Mouse (Mus musculus): ENCODE measurements at regions not wholly inside any gene's neighbourhood (a gene's known extent, or its start where the extent isn't known, plus 50 kb on each side); places are given as distances from the start of the nearest gene placed in this dataset.
A peak's percentile ranks its signal among the peaks of the same experiment; 100 is the strongest.

DNA sequence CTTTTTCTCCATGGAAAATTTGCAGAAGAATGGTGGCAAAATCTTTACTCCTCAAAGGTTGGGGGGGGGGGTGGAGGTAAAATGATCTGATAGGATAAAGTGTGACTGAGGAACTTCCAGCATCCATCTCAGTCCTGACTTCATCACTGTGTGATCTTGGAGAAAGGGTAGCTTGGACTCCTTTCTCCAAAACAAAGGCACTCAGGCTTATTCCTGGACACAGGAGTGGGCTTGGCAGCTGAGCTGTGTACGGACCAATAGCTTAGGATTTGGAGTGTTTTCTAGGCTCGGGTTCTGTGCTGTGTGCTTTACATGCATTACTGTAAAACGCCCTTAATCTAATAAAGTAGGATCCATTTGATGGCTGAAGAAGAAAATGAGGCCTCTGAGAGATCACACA is 159.6 kb upstream of the Nlrp1b start:
- DNase-seq (ENCODE audit: low read depth): peak; percentile 30
- no peak for TF ChIP-seq CTCF (IDR thresholded peaks at IDR 0.05; ENCODE audit: borderline replicate concordance, extremely low read depth, insufficient read depth, insufficient read length)
- TF ChIP-seq POLR2A (IDR thresholded peaks at IDR 0.05; ENCODE audit: borderline replicate concordance, extremely low read depth, insufficient read depth, insufficient read length, poor library complexity, severe bottlenecking): no peak

DNA sequence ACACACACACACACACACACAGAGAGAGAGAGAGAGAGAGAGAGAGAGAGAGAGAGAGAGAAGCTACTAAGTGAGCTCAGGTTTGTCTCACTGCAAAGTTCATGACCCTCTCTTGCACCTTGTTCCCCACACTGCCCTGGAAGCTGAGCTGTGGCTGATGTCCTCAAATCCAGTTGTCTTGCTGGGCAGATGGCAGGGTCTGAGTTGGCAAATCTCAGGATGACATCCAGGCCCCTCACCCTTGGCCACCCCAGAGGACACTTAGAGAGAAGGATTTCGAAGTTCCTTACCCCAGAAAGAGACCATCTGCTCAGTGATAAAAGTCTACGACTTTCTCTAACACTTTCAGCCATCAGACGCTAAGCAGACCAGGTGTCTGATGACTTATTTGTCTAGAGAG is 160.1 kb upstream of the Nlrp1b start:
- TF ChIP-seq CTCF (IDR thresholded peaks at IDR 0.05; ENCODE audit: borderline replicate concordance, extremely low read depth, insufficient read depth, insufficient read length): no peak
- no peak for TF ChIP-seq POLR2A (IDR thresholded peaks at IDR 0.05; ENCODE audit: borderline replicate concordance, extremely low read depth, insufficient read depth, insufficient read length, poor library complexity, severe bottlenecking)
- DNase-seq (ENCODE audit: low read depth): no peak

DNA sequence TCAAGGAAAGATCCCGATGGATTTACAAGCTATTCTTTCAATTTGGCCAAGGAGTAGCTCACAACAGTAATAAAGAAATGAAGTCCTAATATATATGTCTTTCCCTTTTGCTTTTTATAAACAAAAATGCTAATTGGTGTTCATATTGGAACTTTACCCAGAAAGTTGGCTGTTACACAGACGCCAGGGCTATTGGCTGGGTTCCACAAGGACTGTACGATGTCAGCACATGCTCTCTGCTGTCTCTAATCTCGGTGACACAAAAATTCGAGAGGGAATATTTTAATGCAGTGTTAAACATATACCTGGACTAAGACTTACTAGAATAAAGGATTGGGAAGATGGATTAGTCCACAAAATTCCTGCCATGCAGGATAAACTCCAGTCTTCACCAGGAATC is 162.9 kb upstream of the Nlrp1b start:
- TF ChIP-seq POLR2A (IDR thresholded peaks at IDR 0.05; ENCODE audit: borderline replicate concordance, extremely low read depth, insufficient read depth, insufficient read length, poor library complexity, severe bottlenecking) (no peak), CTCF (IDR thresholded peaks at IDR 0.05; ENCODE audit: borderline replicate concordance, extremely low read depth, insufficient read depth, insufficient read length) (no peak)
- peak; percentile 62 for DNase-seq (ENCODE audit: low read depth)

DNA sequence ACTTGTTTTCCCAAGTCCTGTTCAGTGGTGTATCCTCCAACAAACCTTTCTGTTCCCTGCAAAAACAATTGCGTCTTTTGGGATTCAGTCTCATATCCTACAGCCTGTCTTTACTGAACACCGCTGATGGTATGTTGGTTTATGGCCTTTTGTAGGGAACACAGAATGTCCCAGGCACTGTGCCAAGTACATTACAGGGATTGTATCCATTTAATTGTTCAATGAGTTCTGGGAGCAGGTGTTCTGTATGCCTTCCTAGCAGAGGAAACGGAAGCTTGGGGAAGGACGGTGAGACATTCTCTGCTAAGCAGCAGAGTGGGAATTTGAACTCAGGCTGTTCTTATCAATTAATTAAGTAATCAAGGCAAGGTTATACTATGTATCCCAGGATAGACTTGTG is 164.5 kb upstream of the Nlrp1b start:
- DNase-seq (ENCODE audit: low read depth): peak; percentile 49
- TF ChIP-seq CTCF (IDR thresholded peaks at IDR 0.05; ENCODE audit: borderline replicate concordance, extremely low read depth, insufficient read depth, insufficient read length) (no peak), POLR2A (IDR thresholded peaks at IDR 0.05; ENCODE audit: borderline replicate concordance, extremely low read depth, insufficient read depth, insufficient read length, poor library complexity, severe bottlenecking) (no peak)

DNA sequence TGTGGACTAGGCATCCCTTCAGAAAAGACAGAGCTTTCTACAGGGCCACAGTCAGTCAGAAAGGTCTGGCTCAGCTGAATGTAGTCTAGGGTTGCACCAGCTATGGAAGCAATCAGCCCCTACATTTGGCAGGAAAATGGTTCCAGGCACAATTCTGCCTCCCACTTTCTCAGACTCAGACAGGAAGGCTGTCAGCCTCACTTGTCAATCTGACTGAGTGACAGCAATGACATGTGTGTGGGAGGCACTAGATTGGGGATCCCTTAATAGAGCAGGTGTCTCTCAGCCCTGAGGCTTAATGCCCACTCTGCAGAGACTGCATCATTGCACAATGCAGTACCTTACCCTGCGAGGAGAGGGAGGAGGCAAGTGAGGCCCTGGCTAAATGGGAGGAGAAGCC is 165.1 kb upstream of the Nlrp1b start:
- peak; percentile 63 for DNase-seq (ENCODE audit: low read depth)

DNA sequence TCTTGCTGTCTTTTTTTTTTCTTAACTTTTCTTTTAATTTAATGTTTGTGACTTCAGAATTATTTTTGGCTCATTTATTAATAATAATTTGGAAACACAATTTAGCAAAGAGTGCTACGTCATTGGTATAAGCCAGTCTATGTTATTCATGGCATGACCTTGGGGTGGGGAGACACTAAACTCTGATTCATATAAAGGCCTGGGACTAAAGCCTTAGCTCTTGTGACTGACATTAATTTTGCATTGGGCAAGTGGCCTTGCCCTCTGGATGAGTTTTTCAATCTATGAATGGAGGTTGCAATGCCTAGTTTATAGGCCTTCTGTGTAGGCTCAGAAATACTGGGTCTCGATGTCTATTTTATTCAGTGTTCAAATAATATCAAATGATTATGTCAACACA is 169.8 kb upstream of the Nlrp1b start:
- no peak for DNase-seq (ENCODE audit: low read depth)

More for the DNA sequence above, 165.1 kb upstream of the Nlrp1b start:
- TF ChIP-seq POLR2A (IDR thresholded peaks at IDR 0.05; ENCODE audit: borderline replicate concordance, extremely low read depth, insufficient read depth, insufficient read length, poor library complexity, severe bottlenecking) (no peak), CTCF (IDR thresholded peaks at IDR 0.05; ENCODE audit: borderline replicate concordance, extremely low read depth, insufficient read depth, insufficient read length) (no peak)

DNA sequence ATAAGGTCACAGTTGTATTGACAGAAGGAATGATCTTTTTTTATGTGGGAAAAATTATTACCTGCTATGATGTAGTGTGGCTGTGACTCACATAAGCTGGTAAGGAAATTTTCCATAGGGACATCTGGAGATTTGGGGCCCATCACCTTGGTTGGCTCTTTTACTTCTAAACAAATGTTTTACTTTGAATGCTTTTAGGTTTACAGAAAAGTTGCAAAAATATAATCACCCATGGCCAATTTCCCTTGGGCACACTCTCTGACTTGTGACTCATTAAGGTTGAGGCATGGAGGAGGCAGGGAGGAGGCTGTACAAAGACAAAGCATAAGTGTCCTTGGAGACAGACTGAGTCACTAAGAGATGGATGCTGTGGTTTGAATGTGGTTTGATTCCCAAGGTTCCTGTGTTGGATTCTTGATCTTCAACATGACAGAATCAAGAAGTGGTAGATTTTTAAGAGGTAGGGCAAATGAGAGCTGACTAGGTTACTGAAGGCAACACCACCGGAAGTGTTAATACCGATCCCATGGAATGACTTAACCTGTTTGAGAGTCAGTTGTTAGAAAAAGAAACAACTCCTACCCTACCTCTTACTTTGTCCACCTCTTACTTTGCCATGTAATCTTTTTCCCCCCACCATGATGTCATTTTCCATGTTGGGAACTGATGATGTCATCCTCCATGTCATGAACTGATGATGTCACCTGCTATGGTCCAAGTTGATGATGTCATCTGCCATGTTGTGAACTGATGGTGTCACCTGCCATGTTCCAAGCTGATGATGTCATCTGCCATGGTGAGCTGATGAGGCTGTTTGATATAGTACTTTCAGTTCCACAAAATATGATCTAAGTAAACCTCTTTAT is 171.1 kb upstream of the Nlrp1b start:
- TF ChIP-seq POLR2A (IDR thresholded peaks at IDR 0.05; ENCODE audit: borderline replicate concordance, extremely low read depth, insufficient read depth, insufficient read length, poor library complexity, severe bottlenecking): no peak
- no peak for TF ChIP-seq CTCF (IDR thresholded peaks at IDR 0.05; ENCODE audit: borderline replicate concordance, extremely low read depth, insufficient read depth, insufficient read length)
- DNase-seq (ENCODE audit: low read depth): no peak

More for the DNA sequence above, 169.8 kb upstream of the Nlrp1b start:
- no peak for TF ChIP-seq CTCF (IDR thresholded peaks at IDR 0.05; ENCODE audit: borderline replicate concordance, extremely low read depth, insufficient read depth, insufficient read length)
- TF ChIP-seq POLR2A (IDR thresholded peaks at IDR 0.05; ENCODE audit: borderline replicate concordance, extremely low read depth, insufficient read depth, insufficient read length, poor library complexity, severe bottlenecking): no peak

DNA sequence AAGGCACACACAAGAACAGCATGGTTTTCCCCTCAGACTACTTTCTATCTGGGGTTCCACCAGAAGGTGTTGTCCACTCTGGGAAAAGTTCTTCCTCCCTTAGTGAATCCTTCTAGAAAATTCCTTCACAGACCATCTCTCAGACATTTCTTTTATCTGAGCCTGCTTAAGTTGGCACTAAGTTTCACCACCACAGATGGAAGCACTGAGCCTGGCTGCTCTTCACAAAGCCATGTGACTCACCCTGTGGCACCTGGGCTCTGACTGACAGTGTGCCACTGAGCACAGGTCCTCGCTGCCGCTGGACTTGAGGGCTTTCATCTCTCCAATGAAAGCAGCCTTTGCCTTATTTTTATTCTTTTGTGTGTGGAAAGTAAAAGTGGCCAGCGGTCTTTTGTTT is 173.8 kb upstream of the Nlrp1b start:
- no peak for DNase-seq (ENCODE audit: low read depth)
- no peak for TF ChIP-seq CTCF (IDR thresholded peaks at IDR 0.05; ENCODE audit: borderline replicate concordance, extremely low read depth, insufficient read depth, insufficient read length)
- no peak for TF ChIP-seq POLR2A (IDR thresholded peaks at IDR 0.05; ENCODE audit: borderline replicate concordance, extremely low read depth, insufficient read depth, insufficient read length, poor library complexity, severe bottlenecking)

DNA sequence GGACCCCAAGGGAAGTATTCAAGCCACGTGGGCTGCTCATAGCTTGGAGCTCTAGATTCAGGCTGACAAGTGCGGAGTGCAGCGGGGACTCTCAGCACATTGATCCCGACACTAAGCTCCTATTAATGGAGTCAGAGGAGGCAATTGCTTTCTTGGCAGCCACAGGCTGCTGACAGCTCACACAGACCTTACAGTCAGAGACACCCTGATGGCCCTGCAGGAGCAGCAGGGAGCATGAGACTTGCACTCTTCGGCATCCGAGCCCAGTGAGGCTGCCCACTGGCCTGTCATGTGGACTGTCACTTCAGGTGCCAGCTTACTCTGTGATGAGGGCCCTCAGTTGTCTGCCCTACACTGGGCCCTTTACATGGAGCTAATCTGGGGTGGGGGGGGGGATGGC is 176.5 kb upstream of the Nlrp1b start:
- DNase-seq (ENCODE audit: low read depth): peak; percentile 60
- TF ChIP-seq POLR2A (IDR thresholded peaks at IDR 0.05; ENCODE audit: borderline replicate concordance, extremely low read depth, insufficient read depth, insufficient read length, poor library complexity, severe bottlenecking) (no peak), CTCF (IDR thresholded peaks at IDR 0.05; ENCODE audit: borderline replicate concordance, extremely low read depth, insufficient read depth, insufficient read length) (no peak)

DNA sequence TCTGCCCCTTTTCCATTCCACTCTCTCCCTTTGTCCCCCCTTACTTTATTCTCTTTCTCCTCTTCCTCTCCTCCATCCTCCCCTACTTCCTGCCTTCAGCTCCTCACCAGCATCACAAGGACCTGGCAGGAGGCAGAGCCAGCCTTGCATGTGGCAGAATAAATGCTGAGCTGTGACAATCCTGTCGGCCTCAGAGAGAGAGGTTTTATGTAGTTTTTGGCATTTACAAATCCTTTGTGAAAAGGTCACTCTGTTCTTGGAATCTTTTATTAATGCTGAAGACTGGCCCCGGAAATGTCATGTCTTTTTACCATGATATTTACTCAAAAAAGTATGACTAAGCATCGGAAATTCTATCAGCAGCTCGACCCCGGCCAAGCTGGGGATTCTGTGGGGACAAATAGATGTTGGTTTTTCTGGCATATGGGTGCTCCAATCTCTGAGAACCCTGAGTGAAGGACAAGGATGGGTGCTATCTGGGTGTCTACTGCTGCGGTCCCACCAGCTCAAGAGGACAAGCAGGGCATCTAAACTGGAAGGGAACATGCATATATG is 178.8 kb upstream of the Nlrp1b start:
- DNase-seq (ENCODE audit: low read depth): no peak
- TF ChIP-seq POLR2A (IDR thresholded peaks at IDR 0.05; ENCODE audit: borderline replicate concordance, extremely low read depth, insufficient read depth, insufficient read length, poor library complexity, severe bottlenecking): no peak
- no peak for TF ChIP-seq CTCF (IDR thresholded peaks at IDR 0.05; ENCODE audit: borderline replicate concordance, extremely low read depth, insufficient read depth, insufficient read length)

DNA sequence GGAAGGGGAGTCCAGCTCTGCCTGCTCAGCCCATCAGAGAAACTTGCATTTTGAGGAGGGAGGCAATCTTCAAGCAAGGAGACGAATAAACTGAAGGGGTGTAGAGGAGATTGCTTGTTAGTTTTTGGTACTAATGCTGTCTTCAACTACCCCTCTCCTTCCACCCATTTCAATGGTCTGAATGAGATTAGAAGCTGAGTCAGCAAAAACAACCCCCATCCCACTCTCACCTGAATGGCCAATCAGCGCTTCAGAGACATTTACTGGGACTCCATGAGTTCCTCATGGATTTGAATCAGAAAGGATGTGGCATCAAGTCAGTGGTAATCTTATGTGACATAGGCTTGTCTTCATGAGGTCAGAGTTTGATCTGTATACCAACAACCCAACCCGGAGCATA is 180.0 kb upstream of the Nlrp1b start:
- DNase-seq (ENCODE audit: low read depth): no peak
- TF ChIP-seq CTCF (IDR thresholded peaks at IDR 0.05; ENCODE audit: borderline replicate concordance, extremely low read depth, insufficient read depth, insufficient read length): no peak
- no peak for TF ChIP-seq POLR2A (IDR thresholded peaks at IDR 0.05; ENCODE audit: borderline replicate concordance, extremely low read depth, insufficient read depth, insufficient read length, poor library complexity, severe bottlenecking)

DNA sequence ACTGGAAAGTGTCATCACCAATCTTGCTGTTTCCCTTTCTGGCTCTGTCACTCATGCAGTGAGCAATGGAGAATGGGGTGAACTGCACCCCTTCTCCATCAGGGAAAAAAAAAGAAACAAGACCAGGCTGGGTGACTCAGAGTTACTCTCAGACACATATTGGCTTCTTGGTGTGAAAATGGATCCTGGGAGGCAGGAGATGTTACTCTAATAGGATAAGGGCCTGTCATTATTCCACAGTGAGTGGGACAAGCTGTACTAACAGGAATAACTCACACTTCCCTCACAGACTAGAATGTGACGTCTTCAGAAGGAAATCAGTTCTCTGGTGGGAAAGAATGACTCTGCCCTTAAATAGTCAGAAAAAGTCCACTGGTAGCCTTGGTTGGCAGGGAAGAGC is 181.4 kb upstream of the Nlrp1b start:
- DNase-seq (ENCODE audit: low read depth): no peak

More for the DNA sequence above, 181.4 kb upstream of the Nlrp1b start:
- TF ChIP-seq POLR2A (IDR thresholded peaks at IDR 0.05; ENCODE audit: borderline replicate concordance, extremely low read depth, insufficient read depth, insufficient read length, poor library complexity, severe bottlenecking) (no peak), CTCF (IDR thresholded peaks at IDR 0.05; ENCODE audit: borderline replicate concordance, extremely low read depth, insufficient read depth, insufficient read length) (no peak)

Data from brain, embryonic 14.5 days (tissue).